Mouse (Mus musculus): ENCODE results near the gene Brd7. TPM values are rescaled to one million over a fixed set of nuclear protein-coding genes. Genes with fewer than 3 reads are reported as not detected.
A peak's percentile ranks its signal among the peaks of the same experiment; 100 is the strongest.

The Brd7 gene
- polyA plus RNA-seq, 1 experiment from 2014 or later = 25.3 TPM

GRCm38 (mm10) chr8:88376836-88377582 lies 15.0 kb upstream of the Brd7 start:
- 67% methylated on average over 19 of the region's 19 CpGs for WGBS (ENCODE audit: insufficient replicate concordance)
- DNase-seq (no peak), ATAC-seq (no peak)
- no peaks in the 10 kb centered on the region for H3K9me3 ChIP-seq (ENCODE audit: low read length)
- no peak overlapping the region for H3K4me3 ChIP-seq (ENCODE audit: low read depth, low read length)
- no peak overlapping the region for H3K9ac ChIP-seq (replicated peaks)
- no peak overlapping the region for H3K27ac ChIP-seq (ENCODE audit: low read depth)
- H3K27me3 ChIP-seq (ENCODE audit: insufficient read depth, low read length) = 0 out of 2 replicates have a peak, but pooled peaks cover 4% of the 10 kb centered on the region
- H3K36me3 ChIP-seq (replicated peaks; ENCODE audit: insufficient read depth, low read length) = no peaks in the 10 kb centered on the region
- no peak overlapping the region for H3K4me2 ChIP-seq (ENCODE audit: low read depth, low read length)
- H3K4me1 ChIP-seq (ENCODE audit: insufficient read depth) = peaks cover 3% of the 10 kb centered on the region
- no peak for TF ChIP-seq CTCF (IDR thresholded peaks at IDR 0.05; ENCODE audit: low read depth)
- TF ChIP-seq EP300 (IDR thresholded peaks at IDR 0.05; ENCODE audit: low read depth) = no peak

- 63% methylated on average over 2 of the region's 2 CpGs for WGBS (ENCODE audit: insufficient replicate concordance)
- ATAC-seq = no peak
- no peaks in the 10 kb centered on the region for H3K9me3 ChIP-seq (ENCODE audit: low read length)
- 0 out of 2 replicates have a peak, but pooled peaks cover 4% of the 10 kb centered on the region for H3K27me3 ChIP-seq (ENCODE audit: insufficient read depth, low read length)
- no peak for TF ChIP-seq CTCF (IDR thresholded peaks at IDR 0.05; ENCODE audit: low read depth)
- no peak for TF ChIP-seq EP300 (IDR thresholded peaks at IDR 0.05; ENCODE audit: low read depth)
- no peaks in the 10 kb centered on the region for H3K36me3 ChIP-seq (replicated peaks; ENCODE audit: insufficient read depth, low read length)
- H3K4me1 ChIP-seq (ENCODE audit: insufficient read depth) = no peaks in the 10 kb centered on the region
- H3K9ac ChIP-seq (replicated peaks) = no peak overlapping the region
- H3K4me3 ChIP-seq (ENCODE audit: low read depth, low read length) = no peak overlapping the region
- H3K4me2 ChIP-seq (ENCODE audit: low read depth, low read length) = no peak overlapping the region
- H3K27ac ChIP-seq (ENCODE audit: low read depth) = no peak overlapping the region
- DNase-seq = no peak
Measured at GRCm38 (mm10) chr8:88371522-88371921, 9.5 kb upstream of the Brd7 start.

GRCm38 (mm10) chr8:88369805-88370204 lies 7.8 kb upstream of the Brd7 start:
- DNase-seq (no peak), ATAC-seq (no peak)
- no peak overlapping the region for H3K27ac ChIP-seq (ENCODE audit: low read depth)
- H3K27me3 ChIP-seq (ENCODE audit: insufficient read depth, low read length) = 0 out of 2 replicates have a peak, but pooled peaks cover 4% of the 10 kb centered on the region
- H3K4me2 ChIP-seq (ENCODE audit: low read depth, low read length) = no peak overlapping the region
- no peaks in the 10 kb centered on the region for H3K36me3 ChIP-seq (replicated peaks; ENCODE audit: insufficient read depth, low read length)
- no peak overlapping the region for H3K4me3 ChIP-seq (ENCODE audit: low read depth, low read length)
- H3K9ac ChIP-seq (replicated peaks) = no peak overlapping the region
- H3K9me3 ChIP-seq (ENCODE audit: low read length) = no peaks in the 10 kb centered on the region
- TF ChIP-seq EP300 (IDR thresholded peaks at IDR 0.05; ENCODE audit: low read depth) (no peak), CTCF (IDR thresholded peaks at IDR 0.05; ENCODE audit: low read depth) (no peak)
- WGBS (ENCODE audit: insufficient replicate concordance) = 79% methylated on average over 3 of the region's 3 CpGs
- H3K4me1 ChIP-seq (ENCODE audit: insufficient read depth) = no peaks in the 10 kb centered on the region

- 15% methylated on average over 6 of the region's 6 CpGs for WGBS (ENCODE audit: insufficient replicate concordance)
- H3K9ac ChIP-seq (replicated peaks) = no peak overlapping the region
- TF ChIP-seq EP300 (IDR thresholded peaks at IDR 0.05; ENCODE audit: low read depth) (no peak), CTCF (IDR thresholded peaks at IDR 0.05; ENCODE audit: low read depth) (peak; percentile 49)
- DNase-seq (peak; percentile 33), ATAC-seq (peak; percentile 21; the same call in 1 of the 2 replicates)
- H3K36me3 ChIP-seq (replicated peaks; ENCODE audit: insufficient read depth, low read length) = no peaks in the 10 kb centered on the region
- H3K4me3 ChIP-seq (ENCODE audit: low read depth, low read length) = no peak overlapping the region
- H3K4me1 ChIP-seq (ENCODE audit: insufficient read depth) = no peaks in the 10 kb centered on the region
- H3K9me3 ChIP-seq (ENCODE audit: low read length) = no peaks in the 10 kb centered on the region
- H3K4me2 ChIP-seq (ENCODE audit: low read depth, low read length) = no peak overlapping the region
- H3K27ac ChIP-seq (ENCODE audit: low read depth) = no peak overlapping the region
- H3K27me3 ChIP-seq (ENCODE audit: insufficient read depth, low read length) = 0 out of 2 replicates have a peak, but pooled peaks cover 4% of the 10 kb centered on the region
Measured at GRCm38 (mm10) chr8:88369221-88369620, 7.2 kb upstream of the Brd7 start.

GRCm38 (mm10) chr8:88362446-88363150 lies 604 bp upstream of the Brd7 start:
- WGBS (ENCODE audit: insufficient replicate concordance) = 17% methylated on average over 11 of the region's 11 CpGs
- Histone ChIP-seq H3K9me3 (ENCODE audit: low read length) (no peaks in the 10 kb centered on the region), H3K4me2 (ENCODE audit: low read depth, low read length) (peak overlapping the region; percentile 95), H3K27ac (ENCODE audit: low read depth) (peak overlapping the region; percentile 91), H3K9ac (replicated peaks) (peak overlapping the region; percentile 100), H3K36me3 (replicated peaks; ENCODE audit: insufficient read depth, low read length) (peaks cover 20% of the 10 kb centered on the region), H3K27me3 (ENCODE audit: insufficient read depth, low read length) (no peaks in the 10 kb centered on the region), H3K4me1 (ENCODE audit: insufficient read depth) (peaks cover 24% of the 10 kb centered on the region), H3K4me3 (ENCODE audit: low read depth, low read length) (peak overlapping the region; percentile 99)
- TF ChIP-seq EP300 (IDR thresholded peaks at IDR 0.05; ENCODE audit: low read depth) = peak; percentile 83
- no peak for TF ChIP-seq CTCF (IDR thresholded peaks at IDR 0.05; ENCODE audit: low read depth)
- DNase-seq (peak; percentile 70), ATAC-seq (peak; percentile 84)

GRCm38 (mm10) chr8:88361044-88361707 lies 818 bp downstream of the Brd7 start:
- Histone ChIP-seq H3K9ac (replicated peaks) (peak overlapping the region; percentile 100), H3K27me3 (ENCODE audit: insufficient read depth, low read length) (no peaks in the 10 kb centered on the region), H3K4me1 (ENCODE audit: insufficient read depth) (peaks cover 24% of the 10 kb centered on the region), H3K4me2 (ENCODE audit: low read depth, low read length) (peak overlapping the region; percentile 95), H3K27ac (ENCODE audit: low read depth) (peak overlapping the region; percentile 91), H3K36me3 (replicated peaks; ENCODE audit: insufficient read depth, low read length) (peaks cover 34% of the 10 kb centered on the region), H3K9me3 (ENCODE audit: low read length) (no peaks in the 10 kb centered on the region), H3K4me3 (ENCODE audit: low read depth, low read length) (peak overlapping the region; percentile 99)
- TF ChIP-seq CTCF (IDR thresholded peaks at IDR 0.05; ENCODE audit: low read depth) (no peak), EP300 (IDR thresholded peaks at IDR 0.05; ENCODE audit: low read depth) (no peak)
- ATAC-seq = no peak
- WGBS (ENCODE audit: insufficient replicate concordance) = 1% methylated on average over 31 of the region's 31 CpGs
- DNase-seq = peak; percentile 41
